Mouse (Mus musculus) embryonic facial prominence, embryonic 15.5 days (tissue): ENCODE results near the gene Cd82. TPM values are rescaled to one million over a fixed set of nuclear protein-coding genes. Genes with fewer than 3 reads are reported as not detected.

Source experiments
- ATAC-seq: fragments of 200-750 bp; cut with Nextera tagmentation; 2 replicates; pipeline ENCODE4 v1.8.0; 2017; ENCODE audit warnings: low read depth, moderate TSS enrichment; ENCODE audit not compliant: insufficient number of reproducible peaks, low FRiP score, low TSS enrichment
- H3K27ac ChIP-seq: fragments of 300-500 bp; sonication (generic); replicated peaks from 2 replicates; pipeline ENCODE4 v1.5.1; 2015; ENCODE audit warnings: mild to moderate bottlenecking, inconsistent platforms
- H3K27me3 ChIP-seq: fragments of 300-500 bp; sonication (generic); 2 replicates; pipeline ENCODE4 v1.6.1; 2015; ENCODE audit warnings: inconsistent platforms
- H3K36me3 ChIP-seq: fragments of 300-500 bp; sonication (generic); 2 replicates; pipeline ENCODE4 v1.6.1; 2015; ENCODE audit warnings: mild to moderate bottlenecking, inconsistent platforms
- H3K4me1 ChIP-seq: fragments of 300-500 bp; sonication (generic); 2 replicates; pipeline ENCODE4 v1.6.1; 2015; ENCODE audit warnings: inconsistent platforms
- H3K4me2 ChIP-seq: fragments of 300-500 bp; sonication (generic); replicated peaks from 2 replicates; pipeline ENCODE4 v1.6.1; 2015; ENCODE audit warnings: mild to moderate bottlenecking, inconsistent platforms
- H3K4me3 ChIP-seq: fragments of 300-500 bp; sonication (generic); replicated peaks from 2 replicates; pipeline ENCODE4 v1.5.1; 2015; ENCODE audit warnings: mild to moderate bottlenecking, inconsistent platforms
- H3K9ac ChIP-seq: fragments of 300-500 bp; sonication (generic); 2 replicates; pipeline ENCODE4 v1.6.1; 2015; ENCODE audit warnings: inconsistent platforms
- H3K9me3 ChIP-seq: fragments of 300-500 bp; sonication (generic); replicated peaks from 2 replicates; pipeline ENCODE4 v1.6.1; 2016; ENCODE audit warnings: inconsistent platforms
- WGBS: fragments of 180-500 bp; shearing (Covaris S2); methylation state at CpG from one replicate; pipeline ENCODE4 v1.1.7; 2015; 5-methylcytosine and 5-hydroxymethylcytosine counted together
- polyA plus RNA-seq: library from polyadenylated mRNA; unstranded; fragments of >200 nt; fragmentation: Nextera tagmentation; extraction: Ambion mirVana; gene quantifications from 2 replicates; pipeline ENCODE4 v1.2.1, GENCODE M21; 2015

Cd82 gene
- polyA plus RNA-seq, 1 experiment from 2014 or later: 84.0 TPM

DNA sequence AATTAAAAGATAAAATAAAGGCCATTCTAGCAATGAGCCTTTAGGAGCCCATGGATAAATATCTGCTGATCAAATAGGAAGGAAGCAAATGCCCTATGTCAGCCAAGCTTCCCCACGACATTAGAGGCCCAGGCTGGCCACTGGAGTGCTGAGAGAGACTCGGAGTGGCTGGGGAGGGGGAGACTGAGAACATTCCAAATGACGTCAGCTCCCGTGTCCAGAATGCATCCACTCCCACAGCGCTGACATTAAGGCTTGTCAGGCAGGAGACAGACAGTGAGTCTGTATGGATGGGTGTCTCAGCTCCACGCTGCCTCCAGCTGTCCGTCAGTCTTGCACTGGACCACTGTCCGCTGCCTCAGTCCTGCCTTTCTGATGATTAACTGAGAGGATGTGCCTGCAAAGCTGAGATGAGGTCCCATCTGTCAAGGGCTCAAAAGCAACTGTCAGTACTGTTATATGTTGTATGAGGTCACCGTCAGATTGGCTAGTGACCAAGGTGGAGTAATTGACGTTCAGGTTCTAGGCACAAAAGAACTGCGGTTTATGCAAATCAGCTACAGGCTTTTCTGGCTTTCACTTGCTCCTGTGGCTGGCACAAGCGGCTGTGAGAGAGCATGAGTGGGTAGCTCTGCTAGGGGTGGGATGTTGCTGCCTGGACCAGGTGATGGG is 51.9 kb downstream of the Cd82 start:
- whole genome bisulfite sequencing: 49% methylated on average over 12 of the region's 12 CpGs
- ATAC-seq: no peak
- no peak overlapping the region for H3K4me2 ChIP-seq
- H3K27me3 ChIP-seq: no peaks in the 10 kb centered on the region
- H3K27ac ChIP-seq: no peak overlapping the region
- no peaks in the 10 kb centered on the region for H3K4me1 ChIP-seq
- no peak overlapping the region for H3K9ac ChIP-seq
- no peaks in the 10 kb centered on the region for H3K9me3 ChIP-seq
- no peaks in the 10 kb centered on the region for H3K36me3 ChIP-seq
- no peak overlapping the region for H3K4me3 ChIP-seq

DNA sequence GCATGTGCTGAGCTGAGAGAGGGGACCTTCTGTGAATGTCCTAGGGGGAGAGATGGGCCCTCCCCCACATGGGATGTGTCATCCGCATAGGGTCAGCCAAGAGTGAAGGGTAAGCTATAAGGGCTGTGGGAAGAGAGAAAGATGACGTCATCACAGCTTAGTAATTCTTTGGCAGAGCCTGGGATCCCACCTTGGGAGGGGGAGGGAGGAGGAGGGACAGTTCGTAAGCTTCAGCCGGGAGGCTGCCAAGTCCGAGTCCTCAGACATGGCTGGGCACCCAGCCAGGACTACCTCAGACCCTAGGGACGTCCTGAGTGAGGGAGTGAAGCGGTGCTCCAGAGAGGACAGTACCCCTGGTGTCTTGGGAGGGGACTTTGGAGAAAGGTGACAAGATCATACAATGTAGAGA is 57.9 kb downstream of the Cd82 start:
- Histone ChIP-seq H3K9me3 (no peaks in the 10 kb centered on the region), H3K9ac (no peak overlapping the region), H3K4me1 (peaks cover 7% of the 10 kb centered on the region), H3K27ac (no peak overlapping the region), H3K4me2 (no peak overlapping the region), H3K27me3 (peaks cover 4% of the 10 kb centered on the region; the same call in 1 of the 2 replicates), H3K36me3 (no peaks in the 10 kb centered on the region), H3K4me3 (no peak overlapping the region)
- 0 out of 2 replicates have a peak, but pooled peaks have one; percentile 48 for ATAC-seq
- 49% methylated on average over 7 of the region's 7 CpGs for WGBS

- H3K9me3 ChIP-seq: no peaks in the 10 kb centered on the region
- H3K27ac ChIP-seq: no peak overlapping the region
- H3K9ac ChIP-seq: no peak overlapping the region
- H3K4me3 ChIP-seq: no peak overlapping the region
- H3K4me1 ChIP-seq: peaks cover 7% of the 10 kb centered on the region
- H3K27me3 ChIP-seq: peaks cover 4% of the 10 kb centered on the region; the same call in 1 of the 2 replicates
- ATAC-seq: no peak
- H3K36me3 ChIP-seq: no peaks in the 10 kb centered on the region
- no peak overlapping the region for H3K4me2 ChIP-seq
- 27% methylated on average over 4 of the region's 4 CpGs for WGBS
These were observed 58.8 kb downstream of the Cd82 start for GRCm38 (mm10) chr2:93404169-93404568.

DNA sequence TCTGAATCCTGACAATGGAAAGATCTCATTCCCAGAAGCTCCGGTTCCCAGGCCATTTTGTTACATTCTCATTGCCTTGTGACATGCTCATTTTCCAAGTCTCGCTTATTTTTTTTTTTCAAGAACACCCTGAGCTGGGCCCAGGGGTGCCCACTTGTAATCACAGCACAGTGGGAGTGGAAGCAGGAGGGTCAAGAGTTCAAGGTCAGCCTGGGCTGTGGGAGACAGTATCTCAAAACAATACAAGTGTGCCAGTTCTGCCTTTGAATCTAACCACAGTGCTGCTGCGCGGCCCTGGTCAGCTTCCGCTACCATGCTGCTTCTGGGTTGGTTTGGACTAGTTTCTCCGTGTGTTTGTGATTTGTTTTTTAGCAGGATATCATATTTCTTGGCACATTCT is 59.7 kb downstream of the Cd82 start:
- Histone ChIP-seq H3K9me3 (no peaks in the 10 kb centered on the region), H3K4me2 (no peak overlapping the region), H3K27ac (no peak overlapping the region), H3K4me1 (peaks cover 7% of the 10 kb centered on the region), H3K4me3 (no peak overlapping the region), H3K27me3 (peaks cover 4% of the 10 kb centered on the region; the same call in 1 of the 2 replicates), H3K9ac (no peak overlapping the region), H3K36me3 (no peaks in the 10 kb centered on the region)
- no peak for ATAC-seq
- WGBS: 73% methylated on average over 6 of the region's 6 CpGs

DNA sequence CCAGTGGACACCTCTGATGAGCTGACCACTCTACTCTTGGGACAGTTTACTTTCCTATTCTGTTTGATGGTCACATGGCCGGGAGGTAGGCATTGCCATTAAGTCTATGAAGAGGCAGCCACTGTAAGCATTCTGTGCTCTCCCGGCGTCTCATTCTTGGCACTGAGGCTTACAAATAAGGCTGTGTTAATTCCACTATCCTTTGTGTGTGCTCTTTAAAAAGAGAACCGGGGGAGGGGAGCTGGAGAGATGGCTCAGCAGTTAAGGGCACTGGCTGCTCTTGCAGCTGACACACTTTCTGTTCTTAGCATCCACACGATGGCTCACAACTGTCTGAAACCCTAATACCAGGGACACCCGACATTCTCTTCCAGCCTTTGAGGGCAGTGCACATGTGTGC is 71.7 kb downstream of the Cd82 start:
- Histone ChIP-seq H3K9me3 (no peaks in the 10 kb centered on the region), H3K4me1 (peaks cover 10% of the 10 kb centered on the region; the same call in 1 of the 2 replicates), H3K9ac (no peak overlapping the region), H3K27me3 (peaks cover 6% of the 10 kb centered on the region; the same call in 1 of the 2 replicates), H3K4me2 (no peak overlapping the region), H3K36me3 (no peaks in the 10 kb centered on the region), H3K4me3 (no peak overlapping the region), H3K27ac (no peak overlapping the region)
- WGBS: 52% methylated on average over 6 of the region's 6 CpGs
- no peak for ATAC-seq

DNA sequence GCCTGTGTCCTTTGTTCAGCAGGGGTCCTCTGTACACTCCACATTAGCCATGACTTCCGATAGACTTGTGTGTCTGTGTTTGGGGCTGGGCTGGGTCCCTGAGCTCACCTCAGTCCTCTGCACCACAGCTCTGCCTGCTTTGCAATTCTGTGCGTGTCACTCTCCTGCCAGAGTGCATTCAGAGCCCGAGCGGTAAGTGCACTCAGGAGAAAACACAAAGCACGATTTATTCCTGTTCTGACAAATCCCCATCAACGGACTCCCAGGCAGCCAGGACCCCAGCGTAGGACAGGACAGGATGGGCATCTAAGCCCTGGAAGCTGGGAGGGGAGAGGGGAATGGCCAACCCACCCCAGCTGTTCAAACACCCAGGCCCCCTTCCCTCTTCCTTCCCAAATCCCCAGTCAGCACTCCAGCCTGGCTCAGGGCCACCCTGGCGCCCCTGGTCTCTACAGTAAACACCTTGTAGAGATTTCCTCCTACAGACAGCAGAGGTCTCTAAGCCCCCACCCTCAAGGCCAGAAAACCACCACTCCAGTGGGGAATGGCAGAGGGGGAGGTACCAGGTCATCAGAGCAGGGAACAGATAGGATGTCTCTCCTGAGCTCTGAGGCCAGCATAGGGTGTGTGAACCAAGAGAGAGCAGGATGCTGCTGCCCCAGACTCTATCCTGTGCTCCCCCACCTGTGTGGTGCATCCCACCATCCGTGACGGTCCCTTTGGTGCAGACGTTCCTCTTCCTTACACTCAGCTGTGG is 72.6 kb downstream of the Cd82 start:
- H3K4me3 ChIP-seq: no peak overlapping the region
- 37% methylated on average over 11 of the region's 11 CpGs for WGBS
- no peaks in the 10 kb centered on the region for H3K9me3 ChIP-seq
- no peak overlapping the region for H3K4me2 ChIP-seq
- no peak overlapping the region for H3K27ac ChIP-seq
- H3K4me1 ChIP-seq: peaks cover 10% of the 10 kb centered on the region; the same call in 1 of the 2 replicates
- peaks cover 6% of the 10 kb centered on the region; the same call in 1 of the 2 replicates for H3K27me3 ChIP-seq
- ATAC-seq: 0 out of 2 replicates have a peak, but pooled peaks have one; percentile 34
- no peaks in the 10 kb centered on the region for H3K36me3 ChIP-seq
- no peak overlapping the region for H3K9ac ChIP-seq

- peaks cover 6% of the 10 kb centered on the region; the same call in 1 of the 2 replicates for H3K27me3 ChIP-seq
- H3K4me3 ChIP-seq: no peak overlapping the region
- H3K36me3 ChIP-seq: no peaks in the 10 kb centered on the region
- H3K27ac ChIP-seq: no peak overlapping the region
- no peak overlapping the region for H3K4me2 ChIP-seq
- ATAC-seq: no peak
- peaks cover 13% of the 10 kb centered on the region; the same call in 1 of the 2 replicates for H3K4me1 ChIP-seq
- no peaks in the 10 kb centered on the region for H3K9me3 ChIP-seq
- no peak overlapping the region for H3K9ac ChIP-seq
- WGBS: 63% methylated on average over 4 of the region's 4 CpGs
These were observed 76.0 kb downstream of the Cd82 start for GRCm38 (mm10) chr2:93386958-93387357.

DNA sequence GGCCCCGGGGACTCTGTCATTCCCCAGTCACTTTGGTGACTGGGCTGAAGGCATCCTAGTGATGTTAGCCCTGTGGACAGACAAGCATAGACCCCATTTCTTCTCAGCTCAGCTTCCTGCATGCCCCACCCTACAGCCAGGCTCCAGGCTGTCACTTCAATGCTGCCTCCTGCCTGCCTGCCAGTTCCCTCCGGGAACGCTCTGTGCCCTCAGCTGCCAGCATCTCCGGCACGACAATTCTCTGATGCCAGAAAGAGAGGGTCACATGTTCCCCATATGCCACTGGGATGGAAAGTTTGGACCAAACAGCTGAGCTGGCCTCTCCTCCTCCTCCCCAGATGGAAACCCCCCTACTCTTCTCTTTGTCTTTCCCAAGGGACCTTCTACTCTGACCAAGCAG is 79.1 kb downstream of the Cd82 start:
- ATAC-seq: no peak
- no peaks in the 10 kb centered on the region for H3K9me3 ChIP-seq
- no peak overlapping the region for H3K9ac ChIP-seq
- no peaks in the 10 kb centered on the region for H3K36me3 ChIP-seq
- no peak overlapping the region for H3K27ac ChIP-seq
- H3K4me2 ChIP-seq: no peak overlapping the region
- H3K4me1 ChIP-seq: peaks cover 6% of the 10 kb centered on the region; the same call in 1 of the 2 replicates
- H3K27me3 ChIP-seq: peaks cover 3% of the 10 kb centered on the region; the same call in 1 of the 2 replicates
- WGBS: 62% methylated on average over 5 of the region's 5 CpGs
- no peak overlapping the region for H3K4me3 ChIP-seq

DNA sequence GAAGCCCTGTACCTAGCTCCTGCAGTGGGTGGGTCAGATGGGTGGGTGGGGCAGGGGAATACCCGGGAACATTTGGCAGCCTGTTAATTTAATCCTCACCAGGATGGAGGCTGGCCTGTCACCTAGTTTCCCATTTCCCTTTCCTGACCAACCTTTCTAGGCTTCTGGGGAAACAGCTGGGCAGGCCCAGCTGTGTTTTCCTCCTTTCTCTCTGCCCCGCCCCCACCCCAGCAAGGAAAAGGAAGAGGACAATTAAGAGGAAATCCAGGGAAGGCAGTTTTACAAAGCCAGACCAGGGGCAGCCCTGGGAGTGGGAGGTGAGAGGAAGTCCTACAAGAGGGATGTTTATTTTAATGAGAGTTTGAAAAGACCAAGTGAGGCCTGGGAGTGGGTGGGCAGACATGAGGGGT is 82.3 kb downstream of the Cd82 start:
- 11% methylated on average over 2 of the region's 2 CpGs for WGBS
- peaks cover 16% of the 10 kb centered on the region for H3K4me1 ChIP-seq
- H3K9ac ChIP-seq: no peak overlapping the region
- no peaks in the 10 kb centered on the region for H3K9me3 ChIP-seq
- no peak overlapping the region for H3K4me2 ChIP-seq
- H3K27ac ChIP-seq: no peak overlapping the region
- no peak overlapping the region for H3K4me3 ChIP-seq
- H3K27me3 ChIP-seq: no peaks in the 10 kb centered on the region; the same call in 1 of the 2 replicates
- ATAC-seq: no peak
- no peaks in the 10 kb centered on the region for H3K36me3 ChIP-seq

DNA sequence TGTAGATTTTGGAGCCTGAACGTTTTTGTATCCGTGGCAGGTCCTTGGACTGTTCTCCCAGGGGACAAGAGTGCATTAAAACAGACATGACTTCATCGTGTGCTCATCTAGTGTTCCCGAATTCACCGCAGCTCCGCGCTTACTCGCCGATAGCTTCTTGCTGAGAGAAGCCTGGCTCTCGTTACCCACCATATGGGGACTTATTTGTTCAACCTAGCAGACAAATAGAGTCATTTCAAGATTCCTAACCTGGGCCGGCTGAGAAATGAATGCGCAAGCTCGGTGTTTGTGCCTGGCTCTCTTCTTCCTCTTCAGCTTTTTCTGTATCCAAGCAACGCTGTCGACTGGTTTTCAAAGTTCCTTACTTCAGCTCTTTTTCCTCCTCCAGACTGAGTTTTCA is 85.1 kb downstream of the Cd82 start:
- 34% methylated on average over 15 of the region's 15 CpGs for WGBS
- no peak overlapping the region for H3K4me3 ChIP-seq
- no peak overlapping the region for H3K27ac ChIP-seq
- H3K4me2 ChIP-seq: no peak overlapping the region
- H3K9me3 ChIP-seq: no peaks in the 10 kb centered on the region
- H3K9ac ChIP-seq: no peak overlapping the region
- no peaks in the 10 kb centered on the region for H3K27me3 ChIP-seq
- no peaks in the 10 kb centered on the region for H3K36me3 ChIP-seq
- H3K4me1 ChIP-seq: peaks cover 16% of the 10 kb centered on the region
- no peak for ATAC-seq

GRCm38 (mm10) chr2:93377157-93377556 is 85.8 kb downstream of the Cd82 start:
- Histone ChIP-seq H3K4me3 (no peak overlapping the region), H3K4me2 (no peak overlapping the region), H3K9me3 (no peaks in the 10 kb centered on the region), H3K4me1 (peaks cover 15% of the 10 kb centered on the region), H3K9ac (no peak overlapping the region), H3K27me3 (no peaks in the 10 kb centered on the region), H3K36me3 (no peaks in the 10 kb centered on the region), H3K27ac (no peak overlapping the region)
- ATAC-seq: no peak
- WGBS: 99% methylated on average over 3 of the region's 3 CpGs
